Mouse (Mus musculus): Measurements from ENCODE around the gene Rnps1.
"Not testable (repeated sequence)": the region's sequence is repeated elsewhere in the genome, so short reads cannot be mapped to it uniquely, and the experiment has no call there.

Gene Rnps1

GRCm38 (mm10) chr17:24429201-24429983, 15.0 kb downstream of the Rnps1 start:
- no peak for DNase-seq

- peak; percentile 63 to 70 for DNase-seq
Measured at GRCm38 (mm10) chr17:24437016-24437415, 22.7 kb downstream of the Rnps1 start.

GRCm38 (mm10) chr17:24440377-24440776, 26.0 kb downstream of the Rnps1 start:
- no peak for DNase-seq

- no peak for DNase-seq
Measured at GRCm38 (mm10) chr17:24441148-24441547, 26.8 kb downstream of the Rnps1 start.

GRCm38 (mm10) chr17:24442107-24442506, 27.7 kb downstream of the Rnps1 start:
- no peak for DNase-seq

GRCm38 (mm10) chr17:24442632-24443155, 28.3 kb downstream of the Rnps1 start, which contains the start of gene Dnase1l2:
Dnase1l2 (minus strand) TSS chr17:24443105.
- DNase-seq, result peak; percentile 61 to 62

- DNase-seq, result peak; percentile 82 to 85
Measured at GRCm38 (mm10) chr17:24443409-24443808, 29.0 kb downstream of the Rnps1 start.

- DNase-seq, result no peak
Measured at GRCm38 (mm10) chr17:24446590-24446989, 32.2 kb downstream of the Rnps1 start.

- no peak for DNase-seq
Measured at GRCm38 (mm10) chr17:24449507-24449906, 35.1 kb downstream of the Rnps1 start.

- DNase-seq, result no peak
Measured at GRCm38 (mm10) chr17:24451220-24451619, 36.9 kb downstream of the Rnps1 start.

- DNase-seq, result no peak
Measured at GRCm38 (mm10) chr17:24453372-24453771, 39.0 kb downstream of the Rnps1 start.

- DNase-seq, result no peak
Measured at GRCm38 (mm10) chr17:24454218-24454755, 39.9 kb downstream of the Rnps1 start.

GRCm38 (mm10) chr17:24454756-24455522, 40.6 kb downstream of the Rnps1 start:
- DNase-seq, result peak; percentile 97 to 99

- DNase-seq, result not testable (repeated sequence)
Measured at GRCm38 (mm10) chr17:24455523-24456206, 41.3 kb downstream of the Rnps1 start.

GRCm38 (mm10) chr17:24461580-24461979, 47.2 kb downstream of the Rnps1 start:
- peak in 1 of 2 experiments; percentile 55 for DNase-seq

- DNase-seq, result no peak
Measured at GRCm38 (mm10) chr17:24462932-24463331, 48.6 kb downstream of the Rnps1 start.

GRCm38 (mm10) chr17:24463374-24464133, 49.2 kb downstream of the Rnps1 start:
- no peak for DNase-seq

- DNase-seq, result no peak
Measured at GRCm38 (mm10) chr17:24468636-24469246, 54.4 kb downstream of the Rnps1 start.

GRCm38 (mm10) chr17:24469336-24469909, 55.1 kb downstream of the Rnps1 start:
- no peak for DNase-seq

GRCm38 (mm10) chr17:24469910-24470602, 55.7 kb downstream of the Rnps1 start, which contains the start of the genes E4f1 and Pgp:
E4f1 (minus strand) TSS chr17:24470313.
Pgp (plus strand) TSS chr17:24470392.
- peak; percentile 100 for DNase-seq
